Mouse (Mus musculus) cerebellum, postnatal 36 days (tissue): ENCODE measurements around the gene Pfdn2.
"Not testable (repeated sequence)": the region's sequence is repeated elsewhere in the genome, so short reads cannot be mapped to it uniquely, and the experiment has no call there.

Source experiments
- DNase-seq, 2 experiments: peaks; one replicate each; pipeline ENCODE4 v3.0.0; 2021 to 2022; ENCODE audit warnings: mixed read lengths in 2 of 2

The Pfdn2 gene

DNA sequence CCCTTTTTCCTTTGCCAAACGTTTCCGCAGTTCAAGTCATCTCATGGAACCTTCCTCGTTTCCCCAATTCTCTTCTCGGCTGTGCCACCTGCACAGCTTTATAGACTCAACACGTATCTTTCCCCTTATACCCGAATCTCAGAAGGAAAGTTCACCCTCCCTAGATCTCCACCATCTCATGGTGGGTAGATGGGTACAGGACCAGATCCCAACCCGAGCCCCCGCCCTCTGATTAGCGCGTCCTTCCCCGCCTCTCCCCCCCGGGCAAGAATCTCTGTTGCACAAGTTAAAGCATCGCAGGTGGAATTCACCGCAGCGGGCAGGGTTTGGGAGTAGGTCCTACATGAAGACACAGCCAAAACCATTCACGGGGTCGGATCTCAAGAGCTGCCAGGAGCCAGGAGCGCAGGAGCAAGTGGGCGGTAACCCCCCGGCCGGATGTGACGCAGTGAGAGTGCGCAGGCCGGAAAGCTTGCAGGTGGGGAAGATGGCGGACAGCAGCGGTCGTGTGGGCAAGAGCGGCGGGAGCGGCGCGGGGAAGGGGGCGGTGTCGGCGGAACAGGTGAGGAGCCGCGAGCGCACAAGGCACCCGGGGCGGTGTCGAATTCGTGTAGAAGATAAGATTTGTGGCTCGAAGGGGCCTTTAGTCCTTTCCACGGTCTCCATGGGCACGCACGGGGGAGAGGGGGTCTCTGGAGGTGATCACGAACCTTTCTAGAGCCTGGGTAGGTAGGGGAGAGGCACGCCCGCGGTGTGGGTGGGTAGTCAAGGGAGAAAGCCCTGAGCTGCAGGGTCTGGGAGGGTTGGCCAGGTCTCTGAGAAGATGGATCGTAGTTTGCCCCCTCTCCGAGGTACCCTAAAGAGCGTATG is at the start of gene Pfdn2, which contains the start of gene Nit1:
Pfdn2 (plus strand) TSS at position 446 of the 870 bp plus-strand sequence.
Nit1 (minus strand) TSS at position 422 of the 870 bp plus-strand sequence.
- DNase-seq: peak; percentile 90 to 93

DNA sequence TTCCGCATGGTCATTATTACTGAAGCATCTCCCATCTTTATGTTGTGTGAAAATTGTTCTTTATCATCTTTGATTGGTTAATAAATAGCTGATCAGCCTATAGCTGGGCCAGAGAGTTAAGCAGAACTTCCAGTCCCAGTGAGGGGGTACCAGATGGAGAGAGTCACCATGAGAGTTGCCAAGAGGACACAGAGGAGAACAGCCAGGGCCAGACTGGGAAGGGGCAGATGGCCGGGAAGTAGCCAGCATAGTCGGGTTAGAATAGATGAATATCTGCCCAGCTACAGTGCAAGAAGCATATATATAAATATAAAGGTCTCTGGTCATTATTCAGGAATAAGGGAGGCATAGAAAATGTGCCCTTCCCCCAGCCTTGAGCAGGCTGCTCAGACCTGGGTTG is 47.2 kb upstream of the Pfdn2 start:
- DNase-seq: peak in 1 of 2 experiments; percentile 35

DNA sequence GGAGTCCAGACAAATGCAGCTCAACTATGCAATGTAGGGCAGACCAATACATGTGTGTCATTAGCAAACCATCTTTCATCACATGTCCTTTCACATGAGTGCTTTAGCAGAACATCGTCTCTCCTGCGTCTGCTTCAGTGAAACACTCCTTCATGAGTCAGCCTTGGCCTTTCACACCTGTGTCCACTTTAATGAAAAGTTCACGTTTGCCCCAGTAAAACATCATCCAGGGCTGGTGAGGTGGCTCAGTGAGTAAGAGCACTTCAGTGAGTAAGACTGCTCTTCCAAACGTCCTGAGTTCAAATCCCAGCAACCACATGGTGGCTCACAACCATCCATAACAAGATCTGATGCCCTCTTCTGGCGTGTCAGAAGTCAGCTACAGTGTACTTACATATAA is 39.3 kb upstream of the Pfdn2 start:
- not testable (repeated sequence) for DNase-seq

DNA sequence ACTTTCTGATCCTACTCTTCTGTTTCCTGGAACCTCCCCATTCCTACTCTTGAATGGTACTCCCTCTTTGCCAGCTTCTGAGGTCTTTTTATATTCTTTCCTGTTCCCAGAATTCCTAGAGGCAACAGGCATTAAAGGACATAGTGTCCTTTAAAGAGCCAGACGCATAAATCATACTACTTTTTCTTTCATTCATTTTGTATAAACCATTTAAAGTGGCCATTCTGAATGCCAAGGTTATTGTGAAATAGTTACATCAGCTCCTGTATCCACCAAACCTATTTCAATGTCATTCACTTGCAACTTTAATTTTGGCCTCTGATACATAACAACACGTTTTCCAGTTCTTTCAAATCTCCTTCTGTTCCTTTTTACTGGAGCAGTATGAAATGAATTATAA is 36.1 kb upstream of the Pfdn2 start:
- DNase-seq: no peak

DNA sequence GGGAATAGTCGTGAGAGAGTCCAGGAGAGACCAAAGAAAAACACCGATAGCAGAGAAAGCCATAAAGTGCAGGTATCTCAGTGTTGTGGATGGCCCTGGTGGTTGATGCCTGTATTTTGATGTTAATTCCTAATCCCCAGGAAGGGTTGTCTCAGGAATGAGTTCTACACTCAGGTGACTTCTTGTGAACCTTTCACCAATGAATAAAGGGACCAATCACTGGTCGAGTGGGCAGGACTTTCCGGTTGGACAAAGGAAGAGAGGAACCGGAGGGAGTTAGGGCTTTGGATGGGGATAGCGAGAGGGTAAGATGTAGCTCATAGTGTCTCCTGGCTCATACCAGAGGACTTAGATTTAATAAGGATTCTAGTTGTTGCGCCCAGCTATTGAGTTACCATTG is 25.7 kb upstream of the Pfdn2 start:
- peak in 1 of 2 experiments; percentile 32 for DNase-seq

DNA sequence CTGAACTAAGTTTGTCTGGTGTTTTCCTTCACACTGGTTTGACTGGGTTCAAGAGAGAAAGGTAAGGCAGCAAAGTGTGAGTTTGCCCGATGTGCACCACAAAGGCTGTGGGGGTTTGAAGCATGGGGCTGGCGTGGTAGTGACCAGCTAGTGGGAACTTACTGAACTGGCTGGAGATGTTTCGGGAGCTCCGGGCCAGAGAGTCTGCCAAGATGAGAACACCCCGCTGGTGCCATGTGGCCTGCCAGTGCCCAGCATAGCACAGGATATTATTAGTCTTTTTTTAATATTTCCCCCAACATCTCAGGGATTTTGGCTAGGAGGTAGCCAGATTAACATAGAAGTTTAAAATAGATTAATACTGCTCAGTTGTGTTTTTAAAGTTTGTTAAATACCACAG is 25.3 kb upstream of the Pfdn2 start:
- DNase-seq: peak; percentile 78 to 79

DNA sequence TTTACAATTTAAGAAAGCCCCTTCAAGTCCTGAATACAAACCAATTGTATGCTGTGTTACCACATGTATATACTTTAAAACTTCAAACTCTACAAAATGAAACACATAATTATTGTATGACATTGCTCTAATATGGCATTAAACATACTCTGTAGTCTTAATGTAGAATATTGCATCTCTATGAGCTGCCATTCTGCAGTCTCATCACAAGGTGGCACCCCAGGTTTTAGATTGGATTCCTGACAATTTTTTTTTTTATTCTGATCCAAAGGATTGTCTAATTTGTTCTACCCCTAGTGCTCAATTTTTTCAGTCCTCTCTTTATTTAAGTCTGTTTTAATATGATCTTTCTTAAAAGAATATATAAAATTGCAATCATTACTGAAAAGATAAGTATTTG is 24.1 kb upstream of the Pfdn2 start:
- DNase-seq: no peak

DNA sequence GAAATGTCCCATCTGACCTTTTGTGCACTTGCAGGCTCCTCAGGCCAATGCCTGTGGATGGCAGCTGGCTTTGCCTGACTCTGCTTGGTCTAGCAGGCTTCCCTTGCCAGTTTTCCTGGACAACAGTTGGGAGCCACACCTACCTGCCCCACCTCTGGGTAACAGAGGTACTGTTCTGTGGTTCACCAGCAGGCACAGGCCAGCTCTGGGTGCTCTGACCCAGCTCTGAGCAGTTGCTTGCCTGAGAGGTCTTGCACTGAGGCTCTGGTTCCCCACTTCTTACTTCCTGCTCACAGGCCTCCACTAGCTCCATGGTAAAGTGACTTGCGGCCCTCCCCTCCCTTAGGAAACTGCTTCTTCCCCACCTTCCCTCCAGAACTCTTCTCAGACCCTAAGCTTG is 23.5 kb upstream of the Pfdn2 start:
- DNase-seq: no peak

DNA sequence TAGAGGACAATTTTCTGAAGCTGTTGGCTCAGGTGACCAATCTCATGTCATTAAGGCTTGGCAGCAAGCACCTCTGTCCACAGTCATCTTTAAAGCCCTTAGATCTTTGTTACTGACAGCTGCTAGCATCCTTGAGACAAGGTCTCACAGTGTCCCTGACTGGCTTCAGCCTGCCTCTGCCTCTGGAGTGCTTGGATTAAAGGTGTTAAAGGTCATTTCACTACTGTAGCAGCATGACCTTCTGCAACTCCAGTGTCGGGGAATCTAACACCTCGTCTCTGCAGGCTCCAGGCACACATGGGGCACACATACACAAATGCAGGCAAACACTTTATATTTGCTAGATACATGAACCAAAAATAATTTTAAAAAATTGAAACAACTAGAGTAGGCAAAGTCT is 19.9 kb upstream of the Pfdn2 start:
- DNase-seq: no peak

DNA sequence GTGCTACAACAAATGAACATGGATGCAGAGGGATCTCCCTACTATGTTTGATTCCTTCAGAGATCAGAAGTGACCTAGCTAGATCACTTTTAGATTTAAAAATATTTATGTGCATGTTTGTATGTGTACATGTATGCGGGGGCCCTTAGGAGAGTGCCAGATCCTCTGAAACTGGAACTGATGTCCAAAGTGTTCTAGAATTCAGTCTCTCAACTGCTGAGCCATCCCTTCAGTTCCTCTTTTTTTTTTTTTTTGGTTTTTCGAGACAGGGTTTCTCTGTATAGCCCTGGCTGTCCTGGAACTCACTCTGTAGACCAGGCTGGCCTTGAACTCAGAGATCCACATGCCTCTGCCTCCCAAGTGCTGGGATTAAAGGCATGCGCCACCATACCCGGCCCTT is 18.9 kb upstream of the Pfdn2 start:
- DNase-seq: not testable (repeated sequence)

DNA sequence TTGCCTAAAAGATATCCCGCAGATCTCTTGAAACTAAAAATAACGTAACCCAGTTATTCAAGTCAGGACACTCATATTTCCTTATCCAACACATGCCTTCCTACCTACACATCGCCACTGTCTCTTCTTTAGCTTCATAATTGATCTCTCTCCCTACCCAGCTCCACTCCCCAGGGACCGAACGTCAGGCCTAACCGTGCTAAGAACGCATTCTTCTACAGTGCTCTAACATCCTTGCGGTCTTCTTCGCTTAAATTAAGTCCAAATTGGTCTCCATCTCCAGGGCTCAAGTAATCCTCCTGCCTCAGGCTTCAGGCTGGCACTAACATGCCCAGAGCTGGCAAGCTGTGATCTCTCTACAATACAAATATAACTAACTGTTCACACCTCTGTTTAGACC is 17.2 kb upstream of the Pfdn2 start:
- no peak for DNase-seq

DNA sequence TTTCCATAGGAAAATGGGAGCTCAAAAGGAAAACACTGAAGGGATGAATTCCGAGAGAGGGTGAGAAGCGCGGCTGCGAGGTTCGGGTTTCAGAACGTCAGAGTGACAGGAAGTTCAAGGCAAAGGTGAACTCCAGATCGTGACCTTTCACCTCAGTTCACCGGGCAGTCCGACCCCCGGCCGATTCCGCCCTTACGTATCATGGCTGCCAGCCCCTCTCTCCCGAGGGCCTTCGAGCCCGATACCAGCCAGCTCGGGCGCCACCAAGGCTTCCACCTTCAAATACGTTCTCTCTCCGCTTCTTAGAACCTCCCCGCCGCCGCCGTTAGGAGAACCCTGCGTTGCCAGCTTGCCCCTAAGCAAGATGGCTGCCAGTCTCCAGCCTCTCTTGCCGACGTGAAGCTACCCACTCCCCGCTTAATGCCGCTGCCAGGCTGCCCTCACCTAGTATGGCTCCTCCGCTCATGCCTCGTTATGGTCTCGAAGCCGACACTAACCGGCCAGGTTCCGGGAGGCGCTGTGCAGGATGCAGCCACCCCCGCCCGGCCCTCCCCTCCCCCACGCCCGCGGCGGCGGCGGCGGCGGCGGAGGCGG is 16.5 kb upstream of the Pfdn2 start, which contains the start of gene Dedd:
Dedd (plus strand) TSS at position 307 of the 594 bp plus-strand sequence.
- DNase-seq: peak; percentile 88 to 90

DNA sequence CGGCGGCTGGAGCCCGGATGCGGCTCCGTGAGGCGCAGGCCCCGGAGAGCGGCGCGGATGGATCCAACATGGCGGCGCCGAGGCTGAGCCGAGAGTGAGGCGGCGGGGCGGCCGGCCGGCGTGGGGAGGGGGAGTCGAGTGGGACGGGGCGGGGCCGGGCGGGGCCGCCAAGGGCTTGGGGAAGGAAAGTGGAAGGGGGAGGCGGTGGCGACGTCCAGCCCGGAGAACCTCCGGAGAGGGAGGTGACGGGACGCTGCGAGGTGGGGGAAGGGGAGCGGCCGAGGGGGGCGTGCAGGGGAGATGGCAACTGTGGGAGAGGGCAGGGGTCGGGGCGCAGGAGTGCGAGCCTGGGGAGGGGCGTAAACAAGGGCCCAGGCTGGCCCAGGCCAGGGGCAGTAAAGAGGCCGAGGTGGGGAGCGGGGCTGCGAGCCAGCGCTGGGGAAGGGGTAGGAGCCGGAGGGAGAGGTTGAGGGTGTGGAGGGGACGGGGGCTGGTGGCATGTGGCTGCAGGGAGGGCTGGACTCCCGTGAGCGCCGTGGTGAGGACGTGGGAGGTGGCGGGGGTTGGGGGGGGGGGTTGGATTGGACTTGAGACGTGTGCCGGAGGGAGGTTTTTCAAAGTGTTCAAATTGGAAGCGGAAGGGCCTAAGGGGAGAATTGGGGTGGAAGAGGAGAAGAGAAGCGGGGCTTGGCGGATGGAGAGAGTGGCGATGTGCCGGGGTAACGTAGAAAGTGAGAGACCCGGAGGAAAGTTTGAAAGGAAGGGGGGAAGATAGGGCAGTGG is 15.8 kb upstream of the Pfdn2 start:
- DNase-seq: peak in 1 of 2 experiments; percentile 26

DNA sequence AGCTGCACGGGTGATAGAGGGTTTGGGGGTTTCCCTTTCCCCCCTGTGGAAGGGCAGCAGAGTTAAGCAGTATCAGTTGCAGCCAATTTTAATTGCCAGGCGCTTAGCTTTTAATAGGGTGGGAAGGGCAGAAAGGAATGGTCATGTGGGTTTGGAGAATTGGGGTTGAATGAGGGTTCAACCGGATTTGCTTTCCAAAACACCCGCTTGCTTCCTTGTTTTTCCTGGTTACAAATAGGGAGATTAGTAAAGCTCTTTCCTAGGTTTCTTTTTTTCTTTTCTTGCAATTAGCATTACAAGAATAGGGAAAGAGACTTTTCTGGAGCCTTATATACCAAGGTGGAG is 15.3 kb upstream of the Pfdn2 start:
- DNase-seq: no peak

DNA sequence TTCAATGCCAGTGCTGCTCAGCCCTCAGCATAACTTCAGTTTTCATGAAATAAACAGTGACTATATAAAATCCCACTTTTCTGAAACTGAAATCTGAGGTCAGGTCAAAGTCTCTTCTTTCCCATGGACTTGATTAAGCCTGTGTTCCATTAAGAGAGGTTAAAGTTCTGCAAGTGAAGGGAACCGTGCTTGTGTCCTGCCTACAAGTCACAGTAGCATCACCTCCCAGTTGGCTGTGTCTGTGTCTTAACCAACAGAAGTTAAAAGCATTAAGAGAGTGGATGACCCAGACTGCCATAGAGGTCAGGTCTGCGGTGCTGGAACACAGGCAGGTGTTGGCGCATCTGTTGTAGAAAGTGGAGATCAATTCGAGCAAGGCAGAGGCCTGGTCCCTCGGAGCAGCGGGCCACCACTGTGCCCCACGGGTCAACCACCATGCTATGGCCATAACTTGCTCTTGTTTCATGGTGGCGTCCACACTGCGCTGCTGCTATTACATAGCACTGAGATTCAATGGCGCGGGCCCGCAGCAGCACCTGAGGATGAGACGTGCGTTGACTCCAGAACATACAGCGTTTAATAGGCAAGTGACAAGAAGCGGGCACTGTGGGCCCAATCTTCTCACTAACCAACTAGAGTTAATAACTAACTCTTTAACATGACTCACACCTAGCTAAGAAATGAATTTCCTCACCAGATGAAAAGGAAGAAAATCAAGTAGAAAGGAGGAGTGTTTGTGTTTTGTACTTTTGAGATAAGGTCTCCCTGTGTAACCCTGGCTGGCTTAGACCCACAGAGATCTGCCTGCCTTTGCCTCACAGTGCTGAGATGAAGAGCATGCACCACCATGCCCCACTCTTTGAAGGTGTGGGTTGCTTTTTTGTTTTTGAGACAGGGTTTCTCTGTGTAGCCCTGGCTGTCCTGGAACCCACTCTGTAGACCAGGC is 2.9 kb upstream of the Pfdn2 start:
- no peak for DNase-seq

DNA sequence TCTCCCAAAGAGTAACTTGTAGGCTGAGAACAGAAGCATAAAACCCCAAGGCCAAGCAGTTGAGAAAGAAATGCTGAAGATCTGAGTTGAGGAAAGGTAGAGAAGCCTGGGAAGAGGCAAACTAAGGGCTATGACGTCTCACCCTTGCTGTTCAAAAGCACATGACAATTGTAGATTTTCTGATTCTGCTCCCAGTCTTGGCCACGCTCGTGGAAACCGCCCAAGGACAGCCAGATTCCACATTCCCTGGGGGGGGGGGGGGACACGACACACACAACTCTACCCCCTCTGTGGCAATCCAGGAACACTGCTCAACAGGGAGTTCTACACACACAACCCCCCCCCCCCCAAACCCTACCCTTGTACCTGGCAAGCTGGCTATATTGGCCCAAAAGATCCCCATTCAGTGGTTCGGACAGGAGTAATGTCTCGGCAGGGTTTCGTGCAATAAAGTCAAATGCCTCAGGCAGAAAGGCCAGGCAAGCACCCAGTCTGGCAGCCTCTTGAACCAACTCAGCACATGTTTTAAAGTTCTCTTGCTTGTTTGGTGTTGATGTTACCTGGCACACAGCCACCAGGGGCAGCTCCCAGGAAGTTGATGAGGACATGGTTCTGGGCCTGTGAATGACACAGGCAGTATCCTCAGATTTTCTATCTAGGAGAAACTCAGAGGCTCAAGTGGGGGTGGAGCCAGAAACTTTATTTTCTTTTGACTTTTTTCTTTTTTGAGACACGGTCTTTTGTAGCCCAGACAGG is 1.4 kb upstream of the Pfdn2 start:
- peak in 1 of 2 experiments; percentile 24 for DNase-seq

DNA sequence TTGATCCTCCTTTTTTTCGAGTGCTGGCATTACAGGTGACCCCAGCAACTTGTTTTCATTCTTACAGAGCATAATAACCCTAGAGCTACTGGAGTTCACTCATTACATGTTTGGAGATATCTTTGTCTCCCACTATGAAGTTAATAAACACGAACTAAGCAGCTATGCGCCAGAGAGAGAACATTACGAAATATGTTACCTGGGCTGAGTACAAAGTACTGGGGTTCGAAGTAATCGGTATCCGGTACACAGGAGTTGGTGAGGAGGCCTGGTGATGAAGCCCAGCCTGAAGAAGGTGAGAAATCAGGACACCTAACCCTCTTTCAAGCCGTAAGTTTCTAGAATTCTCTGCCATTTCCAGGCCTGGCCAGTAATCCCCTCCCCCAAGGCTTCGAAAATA is 755 bp upstream of the Pfdn2 start:
- DNase-seq: no peak

DNA sequence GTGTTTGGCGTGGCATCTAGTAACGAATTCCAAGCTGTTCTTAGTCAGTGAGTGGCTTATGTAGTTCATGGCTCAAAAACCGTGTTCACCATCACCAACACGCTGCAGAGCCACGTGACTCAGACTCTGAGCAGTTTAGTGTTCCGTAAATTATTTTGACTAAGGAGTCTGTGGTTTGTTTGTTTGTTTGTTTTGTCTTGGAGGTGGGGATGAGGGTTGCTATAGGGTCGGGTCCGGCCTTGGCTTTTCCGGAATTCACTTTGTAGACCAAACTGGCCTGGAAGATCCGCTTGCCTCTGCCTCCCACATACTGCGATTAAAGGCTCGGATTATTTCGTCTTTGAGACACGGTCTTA is 603 bp downstream of the Pfdn2 start:
- DNase-seq: no peak

DNA sequence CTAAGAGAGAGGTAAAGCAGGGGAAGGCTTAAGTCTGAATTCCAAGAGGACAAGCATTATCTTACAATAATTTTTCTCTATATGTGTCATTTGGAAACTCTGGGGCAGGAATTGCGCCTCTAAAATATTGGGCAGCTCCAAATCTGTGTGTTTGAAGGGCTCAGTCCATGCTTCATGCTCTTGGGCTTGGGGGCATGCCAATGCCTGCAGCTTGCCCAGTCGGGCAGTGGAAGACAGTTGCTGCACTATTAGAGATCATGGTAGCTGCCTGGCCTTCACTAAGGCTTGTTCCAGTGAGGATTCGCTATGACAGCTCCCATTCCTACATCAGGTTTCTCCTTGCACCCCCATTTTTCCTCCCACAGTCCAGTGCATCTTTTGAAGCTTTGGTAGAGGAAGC is 3.2 kb downstream of the Pfdn2 start:
- peak in 1 of 2 experiments; percentile 31 for DNase-seq

DNA sequence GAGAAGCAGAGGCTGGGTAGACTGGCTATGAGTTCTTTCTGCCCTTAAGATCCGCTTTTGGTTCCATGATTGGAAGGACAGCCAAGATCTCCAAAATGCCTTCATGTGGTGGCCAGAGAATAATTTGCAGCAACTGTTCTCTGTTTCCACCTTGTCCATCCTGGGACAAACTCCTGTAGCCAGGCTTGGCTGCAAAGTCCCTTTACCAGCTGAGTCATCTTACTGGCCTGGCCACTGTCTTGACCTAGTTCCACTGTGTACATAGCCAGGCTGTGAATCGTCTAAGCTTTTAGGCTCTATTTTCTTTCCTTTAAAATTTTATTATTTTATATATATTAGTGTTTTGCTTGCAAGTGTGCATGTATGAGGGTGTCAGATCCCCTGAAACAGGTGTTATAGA is 3.7 kb downstream of the Pfdn2 start:
- DNase-seq: no peak

DNA sequence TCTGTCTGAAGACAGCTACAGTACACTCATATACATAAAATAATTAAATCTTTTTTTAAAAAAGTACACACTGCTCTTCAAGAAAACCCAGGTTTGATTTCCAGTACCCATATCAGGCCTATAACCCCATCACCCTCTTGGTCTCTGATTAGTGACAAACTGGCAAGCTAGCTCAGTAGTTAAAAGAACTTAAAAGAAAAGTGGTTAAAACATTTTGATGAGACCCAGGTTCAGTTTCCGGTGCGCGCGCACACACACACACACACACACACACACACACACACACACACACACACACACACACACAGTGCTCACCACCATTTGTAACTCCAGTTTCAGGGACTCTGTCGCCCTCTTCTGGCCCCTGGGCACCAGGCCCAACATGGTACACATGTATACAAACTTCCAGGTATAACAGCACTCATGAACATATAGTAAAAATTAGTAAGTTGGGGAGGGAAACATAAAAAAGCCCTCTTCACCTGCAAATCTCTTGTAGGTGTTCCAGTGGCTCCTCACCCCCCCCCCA is 10.4 kb downstream of the Pfdn2 start:
- DNase-seq: no peak
